Mouse (Mus musculus) cerebellum, postnatal 4 days (tissue): ENCODE data around the gene Mansc1.
"Not testable (repeated sequence)": the region's sequence is repeated elsewhere in the genome, so short reads cannot be mapped to it uniquely, and the experiment has no call there.

ENCODE experiments used
- DNase-seq, 2 experiments: peaks; one replicate each; pipeline ENCODE4 v3.0.0; 2022; ENCODE audit warnings: low spot score in 2 of 2, mixed read lengths in 1 of 2

Mansc1 gene

GRCm38 (mm10) chr6:134631947-134632687 is at the start of gene Mansc1:
TSS of gene Mansc1 (minus strand) at chr6:134632488.
- DNase-seq, result peak; percentile 25 to 32

GRCm38 (mm10) chr6:134679330-134679729 is 47.0 kb upstream of the Mansc1 start:
- DNase-seq, result not testable (repeated sequence)

GRCm38 (mm10) chr6:134678037-134678436 is 45.7 kb upstream of the Mansc1 start:
- DNase-seq, result no peak

- no peak for DNase-seq
These were observed 45.2 kb upstream of the Mansc1 start for GRCm38 (mm10) chr6:134677504-134677903.

- DNase-seq, result not testable (repeated sequence)
These were observed 41.4 kb upstream of the Mansc1 start for GRCm38 (mm10) chr6:134673712-134674111.

GRCm38 (mm10) chr6:134670881-134671411 is 38.7 kb upstream of the Mansc1 start:
- no peak for DNase-seq

- no peak for DNase-seq
These were observed 37.0 kb upstream of the Mansc1 start for GRCm38 (mm10) chr6:134669179-134669865.

GRCm38 (mm10) chr6:134668519-134668918 is 36.2 kb upstream of the Mansc1 start:
- no peak for DNase-seq

GRCm38 (mm10) chr6:134665817-134666216 is 33.5 kb upstream of the Mansc1 start:
- no peak for DNase-seq

- no peak for DNase-seq
These were observed 32.3 kb upstream of the Mansc1 start for GRCm38 (mm10) chr6:134664573-134664972.

- no peak for DNase-seq
These were observed 28.6 kb upstream of the Mansc1 start for GRCm38 (mm10) chr6:134660714-134661406.

GRCm38 (mm10) chr6:134659108-134659958 is 27.0 kb upstream of the Mansc1 start:
- peak in 1 of 2 experiments; percentile 18 for DNase-seq

GRCm38 (mm10) chr6:134656527-134656926 is 24.2 kb upstream of the Mansc1 start:
- DNase-seq, result no peak

GRCm38 (mm10) chr6:134648356-134648755 is 16.1 kb upstream of the Mansc1 start:
- DNase-seq, result no peak

- DNase-seq, result no peak
These were observed 15.3 kb upstream of the Mansc1 start for GRCm38 (mm10) chr6:134647621-134648020.

GRCm38 (mm10) chr6:134646835-134647234 is 14.5 kb upstream of the Mansc1 start:
- no peak for DNase-seq

GRCm38 (mm10) chr6:134643296-134643695 is 11.0 kb upstream of the Mansc1 start:
- DNase-seq, result no peak

GRCm38 (mm10) chr6:134641738-134642446 is 9.6 kb upstream of the Mansc1 start:
- no peak for DNase-seq

GRCm38 (mm10) chr6:134640485-134641475 is 8.5 kb upstream of the Mansc1 start:
- peak; percentile 91 to 94 for DNase-seq
